Mouse (Mus musculus) limb, embryonic 10.5 days (tissue): ENCODE measurements at regions not wholly inside any gene's neighbourhood (a gene's known extent, or its start where the extent isn't known, plus 50 kb on each side); places are given as distances from the start of the nearest gene placed in this dataset.
"Not testable (repeated sequence)": the region's sequence is repeated elsewhere in the genome, so short reads cannot be mapped to it uniquely, and the experiment has no call there.

Source experiments
- DNase-seq: peaks from one replicate; pipeline ENCODE4 v3.0.0-alpha.2; 2017; ENCODE audit warnings: low spot score
- H3K27ac ChIP-seq: fragments of 300-500 bp; sonication (generic); 2 replicates; pipeline ENCODE4 v1.5.1; 2016; ENCODE audit warnings: mild to moderate bottlenecking
- H3K27me3 ChIP-seq: fragments of 300-500 bp; sonication (generic); 2 replicates; pipeline ENCODE4 v1.6.1; 2016; ENCODE audit warnings: low read depth, mild to moderate bottlenecking; ENCODE audit not compliant: poor library complexity, severe bottlenecking
- H3K36me3 ChIP-seq: fragments of 300-500 bp; sonication (generic); 2 replicates; pipeline ENCODE4 v1.6.1; 2016; ENCODE audit warnings: mild to moderate bottlenecking, moderate library complexity
- H3K4me1 ChIP-seq: fragments of 300-500 bp; sonication (generic); 2 replicates; pipeline ENCODE4 v1.6.1; 2016
- H3K4me3 ChIP-seq: fragments of 300-500 bp; sonication (generic); 2 replicates; pipeline ENCODE4 v1.5.1; 2016; ENCODE audit warnings: mild to moderate bottlenecking, moderate library complexity
- H3K9me3 ChIP-seq: fragments of 300-500 bp; sonication (generic); replicated peaks from 2 replicates; pipeline ENCODE4 v1.6.1; 2016; ENCODE audit warnings: mild to moderate bottlenecking
- WGBS: fragments of 180-500 bp; shearing (Covaris S2); methylation state at CpG from one replicate; pipeline ENCODE4 v1.1.7; 2016; 5-methylcytosine and 5-hydroxymethylcytosine counted together

DNA sequence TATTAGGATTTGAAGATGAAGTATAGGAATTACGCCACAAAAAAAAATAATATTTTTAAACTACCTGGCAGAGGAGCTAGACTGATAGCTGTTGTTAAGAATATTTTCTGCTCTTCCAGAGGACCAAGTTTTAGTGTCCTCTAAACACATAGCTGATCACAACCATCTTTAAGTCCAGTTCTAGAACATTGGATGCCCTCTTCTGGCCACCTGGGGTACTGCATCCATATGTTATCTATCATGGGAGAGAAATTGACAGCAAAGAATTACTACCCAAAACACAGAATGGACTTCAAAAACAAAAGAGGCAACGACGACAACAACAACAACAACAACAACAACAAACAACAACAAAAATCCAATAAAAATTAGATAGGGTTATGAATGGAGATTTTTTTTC, 71.0 kb upstream of the Prl4a1 start:
- WGBS, result 58% methylated on average over 3 of the region's 3 CpGs
- H3K9me3 ChIP-seq, result no peaks in the 10 kb centered on the region
- H3K27ac ChIP-seq, result no peak overlapping the region
- H3K27me3 ChIP-seq, result no peaks in the 10 kb centered on the region
- peak; percentile 50 for DNase-seq
- no peak overlapping the region for H3K4me3 ChIP-seq
- no peaks in the 10 kb centered on the region for H3K4me1 ChIP-seq
- no peaks in the 10 kb centered on the region for H3K36me3 ChIP-seq

DNA sequence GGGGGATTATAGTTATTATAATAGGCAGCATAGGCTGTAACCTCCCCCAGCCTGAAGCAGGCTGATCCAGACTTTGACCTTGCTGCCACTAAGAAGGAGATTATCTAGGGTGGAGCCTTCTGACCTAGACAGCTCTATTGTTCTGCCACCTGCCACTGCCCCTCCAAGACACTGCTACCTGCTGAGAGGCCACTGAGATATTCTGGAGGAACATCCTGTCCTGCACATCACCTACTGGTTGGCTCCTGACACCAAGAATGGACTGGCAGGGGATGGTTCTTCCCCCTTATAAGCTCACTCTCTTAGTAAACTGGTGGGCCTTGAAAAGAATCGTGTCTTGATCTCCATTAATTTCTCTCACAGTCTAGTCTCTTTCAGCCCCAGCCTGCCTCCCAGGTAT, 55.6 kb upstream of the Prl4a1 start:
- not testable (repeated sequence) for H3K36me3 ChIP-seq, DNase-seq, H3K4me3 ChIP-seq, H3K27me3 ChIP-seq, H3K9me3 ChIP-seq, H3K27ac ChIP-seq, H3K4me1 ChIP-seq
- 89% methylated on average over 1 of the region's 1 CpGs for WGBS

DNA sequence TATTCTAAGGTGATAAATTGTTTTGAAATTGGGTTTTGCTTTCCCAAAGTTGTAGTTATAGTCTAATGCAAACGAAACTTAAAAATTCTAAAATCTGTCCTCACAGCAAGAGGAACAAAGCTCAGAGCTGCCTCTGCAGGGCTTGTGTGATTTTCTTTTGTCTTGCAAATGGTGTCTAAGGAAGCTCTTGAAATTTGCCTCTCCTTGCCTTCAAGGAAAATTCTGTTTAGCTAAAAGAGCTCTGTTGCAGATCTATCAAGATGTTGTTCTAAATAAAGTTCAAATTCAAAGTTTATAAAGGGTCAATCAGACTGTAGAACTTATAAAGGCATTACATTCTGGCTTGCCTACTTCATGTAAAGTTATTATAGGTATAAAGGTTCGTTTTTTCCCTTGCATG, 53.6 kb upstream of the Prl4a1 start:
- not testable (repeated sequence) for H3K27ac ChIP-seq

DNA sequence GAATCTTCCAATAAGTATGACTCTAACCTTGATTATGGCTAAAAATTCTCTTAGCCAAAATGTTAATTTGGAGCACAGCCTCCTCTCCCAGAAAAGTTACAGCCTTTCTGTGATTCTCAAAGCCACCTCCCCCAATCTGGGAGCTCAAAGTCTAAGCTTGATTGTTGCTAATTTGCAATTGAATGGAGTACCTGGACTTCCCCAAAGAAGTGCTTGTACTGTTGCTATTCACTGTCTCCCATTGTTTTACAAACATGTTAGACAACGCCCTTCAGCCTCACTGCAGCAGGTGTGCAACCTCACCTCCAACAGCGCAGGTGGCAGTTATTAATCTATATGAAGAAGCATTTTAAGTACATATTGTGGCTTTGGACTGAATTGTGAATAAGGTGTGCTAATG, 50.0 kb upstream of the Prl4a1 start:
- WGBS, result 91% methylated on average over 2 of the region's 2 CpGs
- H3K27ac ChIP-seq, DNase-seq, H3K9me3 ChIP-seq, H3K4me1 ChIP-seq, H3K27me3 ChIP-seq, H3K36me3 ChIP-seq, H3K4me3 ChIP-seq: not testable (repeated sequence)

More for the DNA sequence above, 53.6 kb upstream of the Prl4a1 start:
- H3K4me3 ChIP-seq, DNase-seq, H3K9me3 ChIP-seq, H3K27me3 ChIP-seq, H3K4me1 ChIP-seq, H3K36me3 ChIP-seq: not testable (repeated sequence)
- 88% methylated on average over 2 of the region's 2 CpGs for WGBS
